Mouse (Mus musculus): ENCODE data around the gene Agbl5. TPM values are rescaled to one million over a fixed set of nuclear protein-coding genes. Genes with fewer than 3 reads are reported as not detected.
A peak's percentile ranks its signal among the peaks of the same experiment; 100 is the strongest.
"Not testable (repeated sequence)": the region's sequence is repeated elsewhere in the genome, so short reads cannot be mapped to it uniquely, and the experiment has no call there.

Agbl5 gene
- polyA plus RNA-seq, 1 experiment = 19.2 TPM

DNA sequence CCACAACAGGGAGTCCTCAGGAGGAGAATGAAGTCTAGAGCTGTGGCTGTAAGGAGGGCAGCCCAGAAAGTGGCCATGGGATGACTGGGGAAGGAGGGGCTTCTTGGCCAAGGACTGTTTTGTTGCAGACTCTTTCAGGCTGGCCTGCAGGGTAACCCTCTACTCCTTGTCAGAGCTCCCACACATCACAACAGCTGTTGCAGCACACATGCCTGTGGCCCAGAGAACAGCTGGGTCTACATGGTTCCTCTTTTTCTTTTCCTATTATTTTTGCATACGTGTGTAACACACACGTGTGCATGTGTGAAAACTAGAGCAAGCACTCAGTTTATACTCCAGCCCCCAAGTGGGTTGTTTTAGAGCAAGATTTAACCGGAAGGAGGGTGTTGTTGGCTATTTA is 21.6 kb upstream of the Agbl5 start:
- peaks cover 7% of the 10 kb centered on the region for H3K4me1 ChIP-seq (ENCODE audit: control insufficient read depth, insufficient read depth, low read length)
- no peak overlapping the region for H3K4me3 ChIP-seq (replicated peaks; ENCODE audit: extremely low read depth, low read depth, low read length)
- TF ChIP-seq POLR2A (IDR thresholded peaks at IDR 0.05; ENCODE audit: borderline replicate concordance, extremely low read depth, low read depth, low read length) (no peak), CTCF (IDR thresholded peaks at IDR 0.05; ENCODE audit: insufficient read depth, low read length) (no peak)
- 84% methylated on average over 3 of the region's 3 CpGs for WGBS
- DNase-seq = no peak

DNA sequence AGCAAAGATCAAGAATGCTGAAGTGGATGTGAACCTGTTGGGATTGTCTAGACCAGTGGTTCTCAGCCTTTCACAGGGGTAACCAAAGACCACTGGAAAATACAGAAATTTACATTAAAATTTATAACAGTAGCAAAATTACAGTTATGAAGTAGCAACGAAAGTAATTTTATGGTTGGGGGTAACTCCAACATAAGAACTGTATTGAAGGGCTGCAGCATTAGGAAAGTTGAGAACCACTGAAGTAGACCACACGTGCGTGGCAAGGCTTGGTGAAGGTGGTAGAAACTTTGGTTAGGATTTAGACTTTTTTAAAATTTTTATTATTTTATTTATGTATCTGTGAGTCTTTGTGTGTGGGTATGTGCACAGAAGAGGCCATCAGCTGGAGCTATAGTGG is 20.8 kb upstream of the Agbl5 start, which contains the start of gene Tmem214:
Gene Tmem214, plus strand, starts transcription at position 301 of the 400 bp plus-strand sequence.
- no peak for DNase-seq
- no peak within 1 kb of the TSS for H3K4me3 ChIP-seq (replicated peaks; ENCODE audit: extremely low read depth, low read depth, low read length)
- 95% methylated on average over 3 of the region's 3 CpGs for WGBS
- TF ChIP-seq CTCF (IDR thresholded peaks at IDR 0.05; ENCODE audit: insufficient read depth, low read length) (no peak), POLR2A (IDR thresholded peaks at IDR 0.05; ENCODE audit: borderline replicate concordance, extremely low read depth, low read depth, low read length) (no peak)
- peaks cover 7% of the 10 kb centered on the region for H3K4me1 ChIP-seq (ENCODE audit: control insufficient read depth, insufficient read depth, low read length)

DNA sequence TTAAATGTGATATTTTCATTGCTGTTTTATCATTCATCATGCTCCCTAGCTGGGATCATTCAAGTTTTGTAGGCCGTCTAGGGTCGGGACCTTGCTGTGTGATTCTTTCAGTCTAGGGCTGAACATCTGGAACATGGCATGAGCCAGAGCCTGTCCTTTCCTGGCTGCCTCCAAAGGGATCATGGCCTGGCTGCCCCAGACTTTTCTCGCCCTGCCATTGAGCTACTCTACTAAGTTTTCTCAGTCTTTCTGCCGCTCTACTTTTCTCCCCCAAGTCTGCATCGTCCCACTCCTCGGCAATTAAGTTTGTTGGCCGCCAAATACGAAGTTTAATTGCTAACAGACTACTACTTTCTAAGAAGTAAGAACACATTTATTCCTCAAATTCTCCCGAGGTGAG is 19.5 kb upstream of the Agbl5 start:
- DNase-seq = no peak
- Histone ChIP-seq H3K4me3 (replicated peaks; ENCODE audit: extremely low read depth, low read depth, low read length) (peak overlapping the region; percentile 74), H3K4me1 (ENCODE audit: control insufficient read depth, insufficient read depth, low read length) (peaks cover 7% of the 10 kb centered on the region)
- TF ChIP-seq CTCF (IDR thresholded peaks at IDR 0.05; ENCODE audit: insufficient read depth, low read length) = no peak
- 19% methylated on average over 9 of the region's 9 CpGs for WGBS

DNA sequence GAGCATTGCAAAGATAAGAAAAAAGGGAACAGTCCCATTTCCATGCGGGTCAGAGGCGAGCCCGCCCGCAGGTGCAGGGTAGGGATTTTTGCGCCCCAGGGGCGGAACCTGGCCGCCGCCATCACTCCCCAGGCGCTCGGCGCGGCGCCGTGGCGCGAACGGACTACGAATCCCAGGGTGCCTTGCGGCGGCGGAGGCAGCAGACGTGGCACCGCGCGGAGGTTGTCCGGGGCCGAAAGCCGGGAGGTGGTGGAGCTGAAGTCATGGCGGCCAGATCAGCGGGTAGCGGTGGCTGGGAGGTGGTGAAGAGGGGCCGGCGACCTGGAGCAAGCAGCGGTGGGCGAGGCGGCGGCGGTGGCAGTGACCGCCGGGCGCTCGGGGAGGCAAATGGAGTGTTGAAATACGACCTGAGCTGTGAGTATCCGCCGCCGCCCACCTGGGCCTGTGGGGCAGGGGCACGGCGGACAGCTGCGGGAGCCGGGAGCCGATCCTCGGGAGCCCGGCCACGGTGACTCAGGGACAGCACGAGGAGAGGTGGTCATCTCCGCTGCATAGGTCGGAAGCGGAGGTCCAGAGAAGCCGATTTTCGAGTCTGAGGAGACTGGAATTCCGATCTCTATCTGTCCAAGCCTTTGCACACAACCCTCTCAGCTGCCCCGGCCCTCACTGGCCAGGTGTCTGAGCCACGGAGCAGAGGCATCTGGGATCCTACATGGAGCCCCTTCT is 18.9 kb upstream of the Agbl5 start:
- WGBS = under 1% methylated on average over 62 of the region's 63 CpGs

DNA sequence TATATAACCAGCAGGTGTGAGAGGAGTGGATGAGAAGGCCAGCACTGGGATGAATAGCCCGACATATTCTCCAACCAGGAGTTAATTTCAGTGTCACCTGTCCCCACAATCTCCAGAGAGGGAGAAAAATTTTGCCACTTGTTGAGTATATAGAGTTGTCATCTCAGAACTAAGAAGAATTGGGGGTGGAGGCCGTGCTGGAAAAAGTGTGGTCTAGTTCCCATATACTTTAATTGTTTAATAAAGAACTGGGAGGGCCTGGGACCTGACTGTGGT is 18.4 kb upstream of the Agbl5 start:
- Histone ChIP-seq H3K4me1 (ENCODE audit: control insufficient read depth, insufficient read depth, low read length) (peaks cover 7% of the 10 kb centered on the region), H3K4me3 (replicated peaks; ENCODE audit: extremely low read depth, low read depth, low read length) (peak overlapping the region; percentile 74)
- DNase-seq = no peak
- TF ChIP-seq CTCF (IDR thresholded peaks at IDR 0.05; ENCODE audit: insufficient read depth, low read length) = no peak
- TF ChIP-seq POLR2A (IDR thresholded peaks at IDR 0.05; ENCODE audit: borderline replicate concordance, extremely low read depth, low read depth, low read length) = no peak
- WGBS = 5% methylated on average over 2 of the region's 2 CpGs

More for the DNA sequence above, 18.9 kb upstream of the Agbl5 start:
- Histone ChIP-seq H3K4me3 (replicated peaks; ENCODE audit: extremely low read depth, low read depth, low read length) (peak overlapping the region; percentile 74), H3K4me1 (ENCODE audit: control insufficient read depth, insufficient read depth, low read length) (peaks cover 7% of the 10 kb centered on the region)
- peak; percentile 94 for DNase-seq
- TF ChIP-seq CTCF (IDR thresholded peaks at IDR 0.05; ENCODE audit: insufficient read depth, low read length) = no peak
- peak; percentile 82; the same call in 1 of the 2 replicates for TF ChIP-seq POLR2A (IDR thresholded peaks at IDR 0.05; ENCODE audit: borderline replicate concordance, extremely low read depth, low read depth, low read length)

DNA sequence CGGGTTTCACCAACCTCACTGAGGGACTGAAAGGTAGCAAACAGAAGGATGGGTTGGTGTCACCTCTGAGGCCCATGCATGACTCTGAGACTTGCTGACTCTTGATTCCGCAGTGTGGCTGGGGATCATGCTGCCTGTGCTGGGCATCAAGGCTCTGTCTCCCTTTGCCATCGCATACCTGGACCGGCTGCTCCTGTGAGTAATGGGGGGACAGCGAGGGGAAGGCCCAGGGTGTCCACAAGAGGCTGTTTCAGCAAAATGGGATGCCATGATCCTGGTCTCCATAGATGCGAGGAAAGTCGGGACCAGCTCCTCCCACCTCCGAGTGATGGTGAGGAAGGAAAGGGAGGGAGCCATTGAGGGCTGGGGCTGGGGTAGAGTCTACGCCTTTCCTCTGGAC is 15.9 kb upstream of the Agbl5 start:
- no peak for DNase-seq
- Histone ChIP-seq H3K4me1 (ENCODE audit: control insufficient read depth, insufficient read depth, low read length) (peaks cover 7% of the 10 kb centered on the region), H3K4me3 (replicated peaks; ENCODE audit: extremely low read depth, low read depth, low read length) (no peak overlapping the region)
- 90% methylated on average over 9 of the region's 9 CpGs for WGBS
- TF ChIP-seq CTCF (IDR thresholded peaks at IDR 0.05; ENCODE audit: insufficient read depth, low read length) (no peak), POLR2A (IDR thresholded peaks at IDR 0.05; ENCODE audit: borderline replicate concordance, extremely low read depth, low read depth, low read length) (no peak)

DNA sequence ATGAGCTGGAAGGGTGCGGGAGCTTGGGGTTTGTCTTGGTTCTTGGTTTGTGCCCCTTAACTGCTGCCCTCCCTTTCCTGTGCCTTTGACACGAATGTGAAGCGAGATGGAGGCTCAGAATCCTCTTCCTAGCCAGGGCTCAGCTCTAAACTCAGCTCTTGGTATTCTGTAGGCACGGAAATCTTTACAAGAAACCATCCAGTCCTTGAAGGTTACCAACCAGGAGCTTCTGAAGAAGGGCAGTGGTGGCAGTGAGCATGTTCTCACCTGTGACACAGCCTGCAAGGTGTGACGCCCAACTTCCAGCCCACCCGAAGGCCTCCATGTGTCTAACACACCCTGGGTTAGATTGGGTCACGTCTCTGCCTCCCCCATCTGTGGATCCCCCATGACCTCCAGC is 14.1 kb upstream of the Agbl5 start:
- no peak for DNase-seq
- peaks cover 4% of the 10 kb centered on the region for H3K4me1 ChIP-seq (ENCODE audit: control insufficient read depth, insufficient read depth, low read length)
- no peak for TF ChIP-seq POLR2A (IDR thresholded peaks at IDR 0.05; ENCODE audit: borderline replicate concordance, extremely low read depth, low read depth, low read length)
- TF ChIP-seq CTCF (IDR thresholded peaks at IDR 0.05; ENCODE audit: insufficient read depth, low read length) = no peak
- H3K4me3 ChIP-seq (replicated peaks; ENCODE audit: extremely low read depth, low read depth, low read length) = no peak overlapping the region
- WGBS = 88% methylated on average over 7 of the region's 7 CpGs

DNA sequence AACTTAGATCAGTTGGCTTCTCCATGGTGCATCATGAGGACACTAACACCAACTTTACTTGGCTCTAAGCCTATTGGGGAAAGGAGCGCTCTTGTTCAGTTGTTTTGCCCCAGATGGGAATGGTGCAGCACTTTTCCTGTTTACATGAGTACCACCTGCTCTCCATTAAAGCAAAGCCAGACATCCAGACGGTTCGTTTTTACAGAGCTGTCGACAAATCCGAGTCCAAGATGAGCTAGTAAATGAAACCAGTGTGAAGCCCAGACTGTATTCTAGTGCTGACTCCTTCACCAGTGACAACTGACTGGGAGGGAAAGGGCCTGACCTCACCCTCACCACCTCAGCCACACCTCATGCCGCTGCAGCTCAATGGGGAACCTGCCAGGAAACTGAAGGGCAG is 9.9 kb upstream of the Agbl5 start:
- 34% methylated on average over 6 of the region's 6 CpGs for WGBS
- no peaks in the 10 kb centered on the region for H3K4me1 ChIP-seq (ENCODE audit: control insufficient read depth, insufficient read depth, low read length)
- no peak for DNase-seq
- TF ChIP-seq CTCF (IDR thresholded peaks at IDR 0.05; ENCODE audit: insufficient read depth, low read length) (no peak), POLR2A (IDR thresholded peaks at IDR 0.05; ENCODE audit: borderline replicate concordance, extremely low read depth, low read depth, low read length) (no peak)
- no peak overlapping the region for H3K4me3 ChIP-seq (replicated peaks; ENCODE audit: extremely low read depth, low read depth, low read length)

DNA sequence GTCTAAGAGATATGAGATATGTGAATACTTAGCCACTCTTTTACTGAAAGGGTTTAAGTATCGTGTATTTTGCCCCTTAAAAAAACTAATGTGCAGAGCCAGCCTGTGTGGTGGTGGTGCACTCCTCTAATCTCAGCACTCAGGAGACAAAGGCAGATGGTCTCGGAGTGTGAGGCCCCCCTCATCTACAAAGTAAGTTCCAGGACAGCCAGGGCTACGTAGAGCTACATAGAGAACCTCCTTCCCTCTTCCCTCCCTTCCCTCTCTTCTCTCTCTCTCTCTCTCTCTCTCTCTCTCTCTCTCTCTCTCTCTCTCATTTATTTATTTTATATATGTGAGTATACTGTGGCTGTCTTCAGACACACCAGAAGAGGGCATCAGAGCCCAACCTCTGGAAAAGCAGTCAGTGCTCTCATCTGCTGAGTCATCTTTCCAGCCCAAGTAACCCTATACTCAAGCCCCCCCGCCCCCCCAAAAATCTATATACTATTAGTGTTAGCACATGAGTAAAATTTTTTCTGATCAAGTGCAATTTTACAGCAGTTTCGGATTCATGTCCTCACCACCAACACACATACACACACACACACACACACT is 9.0 kb upstream of the Agbl5 start:
- DNase-seq = no peak

DNA sequence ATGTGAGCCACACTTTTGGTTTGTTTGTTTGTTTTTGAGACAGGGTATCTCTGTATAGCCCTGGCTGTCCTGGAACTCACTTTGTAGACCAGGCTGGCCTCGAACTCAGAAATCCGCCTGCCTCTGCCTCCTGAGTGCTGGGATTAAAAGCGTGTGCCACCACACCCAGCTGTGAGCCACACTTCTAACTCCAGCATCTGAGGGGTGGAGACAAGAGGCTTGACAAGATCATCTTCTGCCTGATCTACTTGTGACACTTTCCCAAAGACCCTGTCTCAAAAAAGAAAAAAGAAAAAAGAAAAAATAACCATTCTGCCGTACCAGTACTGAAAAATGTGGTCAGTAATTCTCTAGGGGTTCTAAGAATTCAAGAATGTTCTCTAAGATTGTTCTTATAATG is 6.7 kb upstream of the Agbl5 start:
- DNase-seq; H3K4me1 ChIP-seq (ENCODE audit: control insufficient read depth, insufficient read depth, low read length); H3K4me3 ChIP-seq (replicated peaks; ENCODE audit: extremely low read depth, low read depth, low read length): not testable (repeated sequence)
- WGBS = 82% methylated on average over 4 of the region's 4 CpGs

More for the DNA sequence above, 9.0 kb upstream of the Agbl5 start:
- no peak overlapping the region for H3K4me3 ChIP-seq (replicated peaks; ENCODE audit: extremely low read depth, low read depth, low read length)
- TF ChIP-seq POLR2A (IDR thresholded peaks at IDR 0.05; ENCODE audit: borderline replicate concordance, extremely low read depth, low read depth, low read length) = no peak
- no peak for TF ChIP-seq CTCF (IDR thresholded peaks at IDR 0.05; ENCODE audit: insufficient read depth, low read length)
- WGBS = 73% methylated on average over 5 of the region's 5 CpGs
- no peaks in the 10 kb centered on the region for H3K4me1 ChIP-seq (ENCODE audit: control insufficient read depth, insufficient read depth, low read length)
